Mouse (Mus musculus) MEL (cell line): Measurements from ENCODE around the gene Zfp366.

Experiments used
- CTCF ChIP-seq, 3 experiments: IDR thresholded peaks in 2 of 3; conservative IDR thresholded peaks in 1 of 3; 2 replicates each; pipeline ENCODE4 v1.5.1; 2011 to 2012; ENCODE audit warnings: low read length in 3 of 3, low read depth in 2 of 3, mild to moderate bottlenecking in 2 of 3, improper control_type of control experiment in 1 of 3, inconsistent platforms in 1 of 3, mixed read lengths in 1 of 3, moderate library complexity in 1 of 3; ENCODE audit not compliant: control insufficient read depth in 1 of 3, insufficient read depth in 1 of 3, poor library complexity in 1 of 3, severe bottlenecking in 1 of 3
- E2F4 ChIP-seq: IDR thresholded peaks from 2 replicates; pipeline ENCODE4 v1.6.1; 2011; ENCODE audit warnings: low read depth, low read length, improper control_type of control experiment, borderline replicate concordance
- EP300 ChIP-seq, 2 experiments: IDR thresholded peaks; 2 replicates each; pipeline ENCODE4 v1.6.1; 2011; ENCODE audit warnings: improper control_type of control experiment in 2 of 2, low read length in 2 of 2, low read depth in 1 of 2, mild to moderate bottlenecking in 1 of 2
- GATA1 ChIP-seq: IDR thresholded peaks from 2 replicates; pipeline ENCODE4 v1.6.1; 2011; ENCODE audit warnings: low read depth, low read length, improper control_type of control experiment
- POLR2A ChIP-seq, 2 experiments: IDR thresholded peaks; 2 replicates each; pipeline ENCODE4 v1.6.1; 2011 to 2012; ENCODE audit warnings: low read length in 2 of 2, mild to moderate bottlenecking in 2 of 2, control low read depth in 1 of 2, improper control_type of control experiment in 1 of 2, low read depth in 1 of 2, moderate library complexity in 1 of 2; ENCODE audit not compliant: control insufficient read depth in 1 of 2, insufficient read depth in 1 of 2, poor library complexity in 1 of 2
- POLR2AphosphoS2 ChIP-seq: IDR thresholded peaks from 2 replicates; pipeline ENCODE4 v1.6.1; 2011; ENCODE audit warnings: low read length, improper control_type of control experiment
- TAL1 ChIP-seq: IDR thresholded peaks from 2 replicates; pipeline ENCODE4 v1.6.1; 2012; ENCODE audit warnings: mild to moderate bottlenecking, inconsistent platforms, low read length, moderate library complexity, mixed read lengths
- USF1 ChIP-seq: IDR thresholded peaks from 2 replicates; pipeline ENCODE4 v1.6.1; 2014; ENCODE audit warnings: low read depth, mild to moderate bottlenecking, inconsistent platforms, low read length, improper control_type of control experiment, moderate library complexity
- ZC3H11A ChIP-seq: IDR thresholded peaks from 2 replicates; pipeline ENCODE4 v1.6.1; 2012; ENCODE audit warnings: low read depth, mild to moderate bottlenecking, inconsistent platforms, low read length, improper control_type of control experiment

DNA sequence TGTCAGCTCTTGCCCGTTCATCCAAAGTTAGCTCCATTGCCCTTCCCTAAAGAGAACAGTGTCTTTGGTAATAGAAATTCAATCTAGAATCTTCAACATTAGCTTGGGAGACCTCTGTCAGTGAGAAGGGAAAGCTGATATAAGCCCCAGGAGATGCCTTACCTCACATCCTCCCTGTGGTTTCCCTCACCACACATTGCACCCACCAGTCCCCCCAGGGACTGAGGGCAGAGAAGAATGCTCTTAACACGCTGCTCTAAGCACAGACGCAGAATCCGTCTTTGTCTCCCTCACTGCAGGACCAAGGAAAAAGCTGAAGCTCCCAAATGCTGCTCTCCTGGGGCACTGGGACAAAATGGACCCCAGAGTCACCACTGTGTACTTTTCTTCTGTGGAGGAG, 58.3 kb downstream of the Zfp366 start:
- no peak for TF ChIP-seq POLR2AphosphoS2
- TF ChIP-seq E2F4, result no peak
- no peak for TF ChIP-seq ZC3H11A
- no peak for TF ChIP-seq USF1
- no peak for TF ChIP-seq CTCF (IDR thresholded peaks at IDR 0.05 in 2 of 3, conservative IDR thresholded peaks at IDR 0.05 in 1 of 3; ENCODE audit: control insufficient read depth in 1 of 3, insufficient read depth in 1 of 3, low read depth in 2 of 3, low read length in 3 of 3, poor library complexity in 1 of 3, severe bottlenecking in 1 of 3)
- TF ChIP-seq GATA1, result no peak
- no peak for TF ChIP-seq POLR2A (IDR thresholded peaks at IDR 0.05; ENCODE audit: control insufficient read depth in 1 of 2, insufficient read depth in 1 of 2, low read depth in 1 of 2, low read length in 2 of 2, poor library complexity in 1 of 2)
- no peak for TF ChIP-seq EP300 (IDR thresholded peaks at IDR 0.05; ENCODE audit: low read depth in 1 of 2, low read length in 2 of 2)
- TF ChIP-seq TAL1, result no peak
